Mouse (Mus musculus) olfactory bulb, adult 2 months (tissue): ENCODE results near the gene Ptpn6.

Experiments
- CTCF ChIP-seq: fragments of 200-500 bp; IDR thresholded peaks from 2 replicates; pipeline ENCODE4 v1.5.1; 2012; ENCODE audit warnings: low read depth, mild to moderate bottlenecking, low read length, moderate library complexity; ENCODE audit not compliant: insufficient read depth
- POLR2A ChIP-seq: fragments of 200-500 bp; IDR thresholded peaks from 2 replicates; pipeline ENCODE4 v1.6.1; 2012; ENCODE audit warnings: mild to moderate bottlenecking, low read depth, low read length, moderate library complexity; ENCODE audit not compliant: insufficient read depth

DNA sequence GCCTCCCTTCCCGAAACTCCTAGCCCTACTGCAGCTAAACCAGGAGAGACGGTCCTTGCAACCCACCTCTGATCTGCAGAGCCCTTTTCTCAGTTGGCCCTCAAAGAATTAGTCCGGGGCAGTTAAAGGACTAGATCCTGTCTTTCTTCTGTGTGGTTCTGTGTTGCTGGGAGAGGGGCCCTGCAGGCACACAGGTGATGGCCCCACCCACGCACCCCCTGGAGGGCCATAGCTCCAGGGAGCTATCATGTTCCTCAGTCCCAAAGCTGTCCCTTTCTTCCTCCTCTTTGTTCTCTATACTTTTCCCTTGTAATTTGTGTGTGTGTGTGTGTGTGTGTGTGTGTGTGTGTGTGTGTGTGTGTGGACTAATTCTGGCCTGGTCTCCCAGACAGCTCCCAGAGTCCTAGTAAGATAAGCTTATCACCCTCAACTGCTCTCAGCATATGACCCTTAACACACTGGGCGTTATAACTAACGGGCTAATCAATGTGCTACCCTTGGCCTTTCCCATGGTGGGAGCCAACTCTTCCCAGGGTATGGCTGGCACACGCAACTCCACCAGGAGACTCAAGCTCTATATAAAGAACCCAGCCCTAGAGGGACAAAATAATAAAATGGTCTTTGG, 19.0 kb downstream of the Ptpn6 start:
- TF ChIP-seq POLR2A (no peak), CTCF (no peak)
